Mouse (Mus musculus) midbrain, embryonic 16.5 days (tissue): ENCODE measurements around the gene Nkx2-1. TPM values are rescaled to one million over a fixed set of nuclear protein-coding genes. Genes with fewer than 3 reads are reported as not detected.

Experiments used
- ATAC-seq: fragments of 200-750 bp; cut with Nextera tagmentation; 2 replicates; pipeline ENCODE4 v1.8.0; 2017; ENCODE audit warnings: moderate TSS enrichment
- H3K27ac ChIP-seq: fragments of 300-500 bp; sonication (generic); 2 replicates; pipeline ENCODE4 v1.5.1; 2014; ENCODE audit warnings: mild to moderate bottlenecking, low read length, mixed read lengths
- H3K27me3 ChIP-seq: fragments of 300-500 bp; sonication (generic); 2 replicates; pipeline ENCODE4 v1.6.1; 2014; ENCODE audit warnings: low read depth, low read length, mixed read lengths; ENCODE audit not compliant: control insufficient read depth, insufficient read depth
- H3K36me3 ChIP-seq: fragments of 300-500 bp; sonication (generic); 2 replicates; pipeline ENCODE4 v1.6.1; 2014; ENCODE audit warnings: mild to moderate bottlenecking, low read length, moderate library complexity, mixed read lengths; ENCODE audit not compliant: control insufficient read depth, insufficient read depth
- H3K4me1 ChIP-seq: fragments of 300-500 bp; sonication (generic); 2 replicates; pipeline ENCODE4 v1.6.1; 2014; ENCODE audit warnings: mild to moderate bottlenecking, low read length, mixed read lengths; ENCODE audit not compliant: control insufficient read depth, insufficient read depth
- H3K4me2 ChIP-seq: fragments of 300-500 bp; sonication (generic); 2 replicates; pipeline ENCODE4 v1.6.1; 2014; ENCODE audit warnings: mild to moderate bottlenecking, low read length, mixed read lengths
- H3K4me3 ChIP-seq: fragments of 300-500 bp; sonication (generic); 2 replicates; pipeline ENCODE4 v1.5.1; 2014; ENCODE audit warnings: low read depth, mild to moderate bottlenecking, low read length, moderate library complexity, mixed read lengths
- H3K9ac ChIP-seq: fragments of 300-500 bp; sonication (generic); 2 replicates; pipeline ENCODE4 v1.6.1; 2014; ENCODE audit warnings: low read depth, low read length, mixed read lengths
- H3K9me3 ChIP-seq: fragments of 300-500 bp; sonication (generic); replicated peaks from 2 replicates; pipeline ENCODE4 v1.6.1; 2014; ENCODE audit warnings: mild to moderate bottlenecking, low read length, mixed read lengths; ENCODE audit not compliant: control insufficient read depth, poor library complexity, severe bottlenecking
- WGBS: fragments of 180-500 bp; shearing (Covaris S2); extraction: QIAGEN DNeasy Blood & Tissue Kit; methylation state at CpG from one replicate; pipeline ENCODE4 v1.1.7; 2014; 5-methylcytosine and 5-hydroxymethylcytosine counted together
- polyA plus RNA-seq: library from polyadenylated mRNA; unstranded; fragments of >200 nt; fragmentation: Nextera tagmentation; extraction: Ambion mirVana; gene quantifications from 2 replicates; pipeline ENCODE4 v1.2.1, GENCODE M21; 2015

Nkx2-1 gene
- polyA plus RNA-seq, 1 experiment from 2014 or later = 3.2 TPM

- under 1% methylated on average over 62 of the region's 62 CpGs for WGBS
- peak overlapping the region; percentile 64 for H3K27ac ChIP-seq
- no peaks in the 10 kb centered on the region for H3K9me3 ChIP-seq
- ATAC-seq = no peak
- peak overlapping the region; percentile 34 for H3K4me3 ChIP-seq
- peaks cover 52% of the 10 kb centered on the region for H3K27me3 ChIP-seq
- peak overlapping the region; percentile 34 for H3K4me2 ChIP-seq
- no peaks in the 10 kb centered on the region for H3K36me3 ChIP-seq
- H3K9ac ChIP-seq = 0 out of 2 replicates have a peak overlapping the region, but pooled peaks have one; percentile 21
- H3K4me1 ChIP-seq = peaks cover 14% of the 10 kb centered on the region; the same call in 1 of the 2 replicates
These were observed 1.9 kb downstream of the Nkx2-1 start for GRCm38 (mm10) chr12:56534651-56535326.

- Histone ChIP-seq H3K9ac (no peak overlapping the region), H3K27ac (peak overlapping the region; percentile 64), H3K4me3 (peak overlapping the region; percentile 34), H3K36me3 (no peaks in the 10 kb centered on the region), H3K4me1 (peaks cover 14% of the 10 kb centered on the region; the same call in 1 of the 2 replicates), H3K9me3 (no peaks in the 10 kb centered on the region), H3K4me2 (peak overlapping the region; percentile 34), H3K27me3 (peaks cover 50% of the 10 kb centered on the region)
- WGBS = 0% methylated on average over 24 of the region's 24 CpGs
- no peak for ATAC-seq
These were observed 2.4 kb downstream of the Nkx2-1 start for GRCm38 (mm10) chr12:56534311-56534650.

GRCm38 (mm10) chr12:56533501-56534310 lies 3.0 kb downstream of the Nkx2-1 start:
- H3K27ac ChIP-seq = peak overlapping the region; percentile 28; the same call in 1 of the 2 replicates

GRCm38 (mm10) chr12:56532986-56533495 lies 3.7 kb downstream of the Nkx2-1 start:
- 0 out of 2 replicates have a peak, but pooled peaks have one; percentile 13 for ATAC-seq
- H3K27ac ChIP-seq = 0 out of 2 replicates have a peak overlapping the region, but pooled peaks have one; percentile 28
- H3K4me2 ChIP-seq = peak overlapping the region; percentile 37; the same call in 1 of the 2 replicates
- H3K27me3 ChIP-seq = peaks cover 42% of the 10 kb centered on the region
- no peaks in the 10 kb centered on the region for H3K9me3 ChIP-seq
- H3K4me3 ChIP-seq = peak overlapping the region; percentile 34
- WGBS = under 1% methylated on average over 46 of the region's 50 CpGs
- H3K36me3 ChIP-seq = no peaks in the 10 kb centered on the region
- H3K9ac ChIP-seq = peak overlapping the region; percentile 2; the same call in 1 of the 2 replicates
- peaks cover 14% of the 10 kb centered on the region; the same call in 1 of the 2 replicates for H3K4me1 ChIP-seq

More at GRCm38 (mm10) chr12:56533501-56534310, 3.0 kb downstream of the Nkx2-1 start:
- Histone ChIP-seq H3K4me2 (peak overlapping the region; percentile 37; the same call in 1 of the 2 replicates), H3K9ac (peak overlapping the region; percentile 2; the same call in 1 of the 2 replicates), H3K9me3 (no peaks in the 10 kb centered on the region), H3K36me3 (no peaks in the 10 kb centered on the region), H3K4me1 (peaks cover 14% of the 10 kb centered on the region; the same call in 1 of the 2 replicates), H3K27me3 (peaks cover 48% of the 10 kb centered on the region), H3K4me3 (peak overlapping the region; percentile 34)
- WGBS = under 1% methylated on average over 54 of the region's 54 CpGs
- 0 out of 2 replicates have a peak, but pooled peaks have one; percentile 11 for ATAC-seq

GRCm38 (mm10) chr12:56532142-56532541 lies 4.6 kb downstream of the Nkx2-1 start:
- peaks cover 43% of the 10 kb centered on the region for H3K27me3 ChIP-seq
- H3K27ac ChIP-seq = no peak overlapping the region
- WGBS = 5% methylated on average over 4 of the region's 4 CpGs
- H3K4me2 ChIP-seq = no peak overlapping the region
- ATAC-seq = no peak
- no peak overlapping the region for H3K9ac ChIP-seq
- no peak overlapping the region for H3K4me3 ChIP-seq
- H3K9me3 ChIP-seq = no peaks in the 10 kb centered on the region
- H3K36me3 ChIP-seq = no peaks in the 10 kb centered on the region
- H3K4me1 ChIP-seq = peaks cover 14% of the 10 kb centered on the region; the same call in 1 of the 2 replicates

- Histone ChIP-seq H3K9me3 (no peaks in the 10 kb centered on the region), H3K4me2 (0 out of 2 replicates have a peak overlapping the region, but pooled peaks have one; percentile 9), H3K4me3 (no peak overlapping the region), H3K27me3 (peaks cover 53% of the 10 kb centered on the region), H3K36me3 (no peaks in the 10 kb centered on the region), H3K9ac (no peak overlapping the region), H3K27ac (no peak overlapping the region), H3K4me1 (peaks cover 14% of the 10 kb centered on the region; the same call in 1 of the 2 replicates)
- 2% methylated on average over 3 of the region's 3 CpGs for WGBS
- ATAC-seq = no peak
These were observed 5.6 kb downstream of the Nkx2-1 start for GRCm38 (mm10) chr12:56531051-56531620.

GRCm38 (mm10) chr12:56529931-56530330 lies 6.8 kb downstream of the Nkx2-1 start:
- Histone ChIP-seq H3K4me1 (peaks cover 6% of the 10 kb centered on the region; the same call in 1 of the 2 replicates), H3K27ac (peak overlapping the region; percentile 46; the same call in 1 of the 2 replicates), H3K4me3 (no peak overlapping the region), H3K36me3 (no peaks in the 10 kb centered on the region), H3K4me2 (no peak overlapping the region; the same call in 1 of the 2 replicates), H3K27me3 (peaks cover 61% of the 10 kb centered on the region), H3K9me3 (no peaks in the 10 kb centered on the region), H3K9ac (no peak overlapping the region)
- 5% methylated on average over 3 of the region's 3 CpGs for WGBS
- ATAC-seq = no peak

GRCm38 (mm10) chr12:56528881-56529681 lies 7.6 kb downstream of the Nkx2-1 start:
- Histone ChIP-seq H3K4me1 (0 out of 2 replicates have a peak, but pooled peaks cover 2% of the 10 kb centered on the region), H3K9me3 (no peaks in the 10 kb centered on the region), H3K9ac (0 out of 2 replicates have a peak overlapping the region, but pooled peaks have one; percentile 26), H3K27me3 (peaks cover 66% of the 10 kb centered on the region), H3K27ac (peak overlapping the region; percentile 46; the same call in 1 of the 2 replicates), H3K36me3 (no peaks in the 10 kb centered on the region), H3K4me2 (peak overlapping the region; percentile 32), H3K4me3 (peak overlapping the region; percentile 5; the same call in 1 of the 2 replicates)
- ATAC-seq = no peak
- 2% methylated on average over 36 of the region's 36 CpGs for WGBS
